Mouse (Mus musculus): ENCODE results near the gene Adh7.

GRCm38 (mm10) chr3:138246511-138247020, 29.0 kb downstream of the Adh7 start:
- TF ChIP-seq CTCF (IDR thresholded peaks at IDR 0.05; ENCODE audit: control insufficient read depth, insufficient read depth, insufficient replicate concordance, low read depth, low read length), result no peak
- TF ChIP-seq POLR2A (IDR thresholded peaks at IDR 0.05; ENCODE audit: control insufficient read depth, low read depth, low read length), result no peak
